Mouse (Mus musculus) thymus, adult 2 months (tissue): ENCODE data around the gene Pitpna.

Source experiments
- CTCF ChIP-seq: fragments of 200-500 bp; IDR thresholded peaks from 2 replicates; pipeline ENCODE4 v1.5.1; 2012; ENCODE audit warnings: mild to moderate bottlenecking, control low read depth, low read length, moderate library complexity, borderline replicate concordance; ENCODE audit not compliant: control insufficient read depth, poor library complexity, insufficient read depth; ENCODE audit errors: extremely low read depth
- POLR2A ChIP-seq: fragments of 200-500 bp; IDR thresholded peaks from 2 replicates; pipeline ENCODE4 v1.6.1; 2012; ENCODE audit warnings: mild to moderate bottlenecking, low read length, control low read depth, moderate library complexity; ENCODE audit not compliant: control insufficient read depth, poor library complexity, insufficient read depth; ENCODE audit errors: extremely low read depth

- TF ChIP-seq POLR2A = no peak
- no peak for TF ChIP-seq CTCF
Observed at GRCm38 (mm10) chr11:75550200-75550946, 37.5 kb upstream of the Pitpna start.
